Mouse (Mus musculus): ENCODE data around the gene Ctdspl. TPM values are rescaled to one million over a fixed set of nuclear protein-coding genes. Genes with fewer than 3 reads are reported as not detected.

Ctdspl gene
- total RNA-seq (2021): 10 to 100 TPM; 28.8 to 30.7 TPM
- long read RNA-seq, experiment 1, full-length matches to known transcripts: 24 of 40 reads
- long read RNA-seq, experiment 1, partial matches to known transcripts: 15 of 40 reads
- long read RNA-seq, experiment 1, other reads (novel, unspliced or antisense): 1 of 40 reads
- long read RNA-seq, experiment 2, full-length matches to known transcripts: 15 of 19 reads
- long read RNA-seq, experiment 2, partial matches to known transcripts: 1 of 19 reads
- long read RNA-seq, experiment 2, other reads (novel, unspliced or antisense): 3 of 19 reads

GRCm38 (mm10) chr9:118926111-118926650 lies at the start of gene Ctdspl:
Ctdspl (plus strand) TSS chr9:118926453.
- peak; percentile 75 for DNase-seq

GRCm38 (mm10) chr9:118876902-118877301 lies 49.4 kb upstream of the Ctdspl start:
- DNase-seq: peak; percentile 55

- DNase-seq: peak; percentile 59
Measured at GRCm38 (mm10) chr9:118877365-118878008, 48.8 kb upstream of the Ctdspl start.

DNA sequence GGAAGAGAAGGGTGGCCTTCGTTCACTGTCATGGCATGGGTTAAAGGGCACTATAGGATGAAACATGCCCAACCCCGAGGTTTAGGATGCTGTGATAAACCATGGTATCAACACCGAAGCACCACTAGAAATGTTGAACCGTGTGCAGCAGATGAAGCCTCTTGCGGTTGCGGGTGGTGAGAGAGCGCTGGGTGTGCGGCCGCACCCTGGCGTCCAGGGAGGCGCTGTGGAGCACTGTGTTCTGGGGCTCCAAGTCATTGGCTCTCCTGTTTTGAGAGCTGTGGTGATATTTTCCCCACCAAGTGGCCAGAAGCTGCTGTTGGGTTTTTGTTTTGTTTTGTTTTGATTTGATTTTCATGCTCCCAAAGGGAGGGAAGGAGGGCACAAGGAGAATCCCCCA lies 47.7 kb upstream of the Ctdspl start:
- no peak for DNase-seq

DNA sequence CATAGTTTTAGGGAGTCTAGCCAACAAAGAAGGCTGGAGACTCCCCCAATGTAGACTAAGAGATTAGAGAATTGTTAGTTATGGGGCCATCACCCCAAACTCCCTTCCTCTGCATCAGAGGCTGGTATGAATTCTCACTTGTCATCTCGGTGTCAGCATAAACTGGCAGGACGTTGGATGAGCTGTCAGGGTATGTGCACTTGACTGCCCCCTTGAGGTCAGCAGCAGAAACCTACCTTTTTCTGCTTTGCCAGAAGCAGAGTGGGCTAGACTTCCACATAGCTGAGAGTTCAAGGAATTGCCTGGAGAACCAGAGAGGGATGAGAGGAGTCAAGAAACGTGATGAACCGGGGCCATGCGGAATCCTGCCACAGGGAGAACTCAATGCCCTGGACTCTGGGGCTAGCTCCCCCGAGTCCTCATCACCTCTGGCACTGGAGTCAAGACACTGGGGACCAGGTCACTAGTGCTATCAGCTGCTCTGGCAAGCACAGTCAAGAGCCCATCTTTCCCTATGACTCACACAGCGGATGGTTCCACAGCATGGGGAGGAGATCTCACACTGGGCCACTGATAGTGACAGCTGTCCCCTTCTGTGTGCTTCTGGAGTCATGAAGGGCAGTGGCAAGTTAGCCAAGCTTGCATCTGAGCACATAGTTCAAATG lies 44.8 kb upstream of the Ctdspl start:
- DNase-seq: no peak

DNA sequence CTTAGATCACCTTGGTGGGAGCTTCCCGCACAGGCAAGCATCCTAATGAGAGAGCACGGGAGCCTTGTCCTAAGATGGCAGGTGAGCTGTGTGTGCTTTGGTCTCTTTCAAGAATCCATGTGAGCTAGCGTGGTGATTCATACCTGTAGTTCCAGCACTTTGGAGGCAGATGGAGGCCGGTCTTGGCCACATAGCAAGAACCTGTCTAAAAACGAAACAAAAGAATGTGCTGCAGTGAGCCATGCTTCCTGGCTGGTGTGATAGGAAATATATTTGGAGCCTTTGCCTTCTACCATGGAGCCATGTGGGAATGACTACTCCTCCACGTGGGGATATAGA lies 44.3 kb upstream of the Ctdspl start:
- DNase-seq: no peak

DNA sequence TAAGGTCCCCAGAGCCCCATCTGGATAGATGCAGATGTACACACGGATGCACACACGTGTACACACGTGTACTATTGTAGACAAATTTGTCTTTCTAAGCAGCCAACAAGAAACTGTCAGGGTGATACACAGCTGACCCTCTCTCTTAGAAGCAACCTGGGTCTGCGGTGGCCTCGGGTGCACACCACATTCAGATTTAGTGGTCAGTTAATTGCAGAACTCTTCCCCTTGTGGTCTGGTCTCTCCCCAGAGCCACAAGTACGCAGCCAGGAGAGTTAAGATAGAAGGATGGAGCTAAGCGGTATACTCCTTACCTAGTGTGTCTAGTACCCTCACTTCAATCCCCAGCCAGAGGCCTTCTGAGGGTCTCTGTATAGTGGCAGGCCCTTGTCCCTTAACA lies 43.1 kb upstream of the Ctdspl start:
- DNase-seq: no peak

DNA sequence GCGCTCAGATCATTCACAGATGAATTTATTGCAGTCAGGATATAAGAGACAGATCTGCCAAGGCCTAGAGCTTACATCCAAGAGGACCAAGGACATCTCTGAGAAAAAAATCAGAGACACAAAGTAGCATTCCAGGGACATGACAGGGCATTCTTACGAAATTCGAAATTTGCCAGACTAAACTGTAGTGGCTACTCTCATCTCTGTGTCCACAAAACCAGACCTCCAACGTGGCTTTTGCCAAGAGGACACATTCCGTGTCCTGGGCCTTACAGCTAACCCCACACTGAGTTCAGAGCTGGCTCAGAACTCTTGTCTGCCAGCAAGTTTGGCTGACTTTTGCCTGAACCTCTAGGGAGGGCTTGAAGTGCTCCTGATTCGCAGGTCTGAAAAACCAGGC lies 40.5 kb upstream of the Ctdspl start:
- peak; percentile 61 for DNase-seq

- peak; percentile 27 for DNase-seq
Measured at GRCm38 (mm10) chr9:118887201-118887600, 39.1 kb upstream of the Ctdspl start.

DNA sequence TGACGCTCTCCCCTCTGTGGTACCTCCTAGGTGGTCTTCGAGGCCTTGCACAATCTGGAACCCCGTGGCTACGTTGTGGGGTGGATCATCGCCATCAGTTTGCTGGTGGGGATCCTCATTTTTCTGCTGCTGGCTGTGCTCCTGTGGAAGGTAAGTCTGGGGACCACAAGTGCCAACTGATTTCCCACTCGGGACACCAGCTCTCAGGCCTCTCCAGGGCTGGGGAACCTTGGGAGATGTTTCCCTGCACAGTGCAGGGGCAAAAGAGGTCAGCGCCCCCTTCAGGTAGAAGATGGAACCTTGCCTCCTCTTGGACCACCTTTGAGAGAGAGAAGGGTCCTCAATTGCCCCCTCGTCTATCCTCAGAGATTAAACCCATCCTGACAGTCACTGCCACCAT lies 38.5 kb upstream of the Ctdspl start:
- no peak for DNase-seq

DNA sequence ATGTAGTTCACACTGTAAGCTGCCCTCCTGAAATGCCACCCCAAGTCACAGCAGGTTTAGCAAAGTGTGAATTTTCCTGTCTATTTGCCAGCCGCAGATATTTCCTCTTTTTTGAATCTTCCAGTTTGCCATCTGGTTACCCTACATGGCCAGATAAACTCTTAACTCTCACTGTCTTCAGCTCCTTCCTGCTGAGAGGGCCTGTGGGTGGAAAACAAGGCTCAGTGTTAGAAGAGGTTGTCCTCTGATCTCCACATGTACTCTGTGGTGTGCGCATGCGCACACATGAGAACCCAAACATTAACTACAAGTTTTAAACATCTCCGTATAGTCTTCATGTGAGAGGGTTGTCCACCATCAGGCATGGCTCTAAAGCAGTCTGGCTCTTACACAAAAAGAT lies 36.1 kb upstream of the Ctdspl start:
- DNase-seq: no peak

DNA sequence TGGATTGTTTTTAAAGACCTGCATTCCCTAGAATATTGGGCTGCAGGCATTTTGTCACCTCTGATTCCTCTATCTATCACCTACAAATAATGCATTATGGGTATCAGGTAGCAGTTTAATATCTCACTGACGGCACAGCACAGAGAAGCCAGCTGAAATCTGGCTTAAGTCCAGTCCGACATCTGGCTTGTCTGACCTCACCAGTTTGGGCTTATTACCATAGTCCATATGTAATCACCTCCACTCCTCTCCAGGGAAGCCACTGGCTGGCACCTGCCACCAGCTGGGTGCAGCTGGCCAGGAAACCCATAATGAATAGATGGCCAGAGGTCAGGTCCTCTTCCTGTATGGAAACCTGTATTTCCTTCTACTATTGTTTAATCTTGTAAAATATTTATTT lies 35.6 kb upstream of the Ctdspl start:
- peak; percentile 33 for DNase-seq

DNA sequence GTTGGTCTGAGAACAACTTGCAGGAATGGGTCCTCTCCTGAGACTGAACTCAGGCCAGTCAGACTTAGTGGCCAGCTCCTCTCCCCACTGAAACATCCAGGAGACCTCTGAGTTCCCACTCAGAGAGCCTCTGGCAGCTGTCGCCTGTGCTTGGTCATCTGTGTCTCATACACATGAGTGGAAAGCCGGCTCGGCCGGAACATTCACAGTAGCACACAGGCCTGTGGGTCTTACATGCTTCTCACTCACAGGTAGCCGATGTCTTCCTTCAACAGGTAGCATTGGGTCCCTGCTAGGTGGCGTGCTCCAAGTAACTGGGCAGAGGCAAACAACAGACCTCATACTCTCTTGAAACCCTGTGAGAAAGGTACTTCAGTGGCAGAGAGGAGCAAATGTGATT lies 35.2 kb upstream of the Ctdspl start:
- no peak for DNase-seq

DNA sequence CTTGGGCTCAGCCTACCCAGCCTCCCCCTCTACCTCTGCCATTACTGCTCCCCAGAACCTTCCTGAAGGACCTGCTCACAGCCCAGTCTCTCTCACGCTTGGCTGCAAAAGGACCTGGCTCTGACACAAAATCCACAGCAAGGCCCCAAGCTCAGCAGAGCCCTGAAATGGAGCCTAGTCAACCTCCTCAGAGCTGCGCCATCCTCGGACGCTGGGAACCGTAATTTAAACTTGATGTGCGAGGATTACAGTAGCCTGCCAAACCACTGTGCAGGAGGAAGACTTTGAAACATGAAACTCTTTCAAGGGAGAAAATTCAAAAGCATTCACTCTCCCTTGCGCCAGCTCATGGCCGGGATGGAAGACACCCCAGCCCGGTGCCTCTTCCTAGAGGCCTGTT lies 34.7 kb upstream of the Ctdspl start:
- DNase-seq: no peak

DNA sequence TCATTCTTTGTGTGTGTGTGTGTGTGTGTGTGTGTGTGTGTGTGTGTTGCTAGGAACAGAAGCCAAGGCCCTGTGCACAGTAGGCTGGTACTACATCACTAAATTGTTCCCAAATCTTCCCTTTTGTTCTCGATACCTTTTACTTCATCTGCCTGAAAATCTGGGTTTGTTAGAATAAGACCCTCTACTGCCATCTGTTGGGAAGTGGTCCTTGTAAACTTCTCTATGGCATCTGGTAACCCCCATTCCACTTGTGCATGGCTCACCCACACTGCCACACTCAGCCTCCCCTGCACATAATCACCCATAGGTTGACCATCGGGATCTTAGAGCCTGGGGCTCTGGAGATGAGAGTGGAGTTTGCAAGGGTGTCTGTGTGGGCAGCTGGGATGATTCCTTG lies 31.2 kb upstream of the Ctdspl start:
- no peak for DNase-seq

- no peak for DNase-seq
Measured at GRCm38 (mm10) chr9:118900677-118901076, 25.6 kb upstream of the Ctdspl start.

GRCm38 (mm10) chr9:118901917-118902316 lies 24.3 kb upstream of the Ctdspl start:
- DNase-seq: no peak

- DNase-seq: peak; percentile 87
Measured at GRCm38 (mm10) chr9:118907934-118908620, 18.2 kb upstream of the Ctdspl start.

DNA sequence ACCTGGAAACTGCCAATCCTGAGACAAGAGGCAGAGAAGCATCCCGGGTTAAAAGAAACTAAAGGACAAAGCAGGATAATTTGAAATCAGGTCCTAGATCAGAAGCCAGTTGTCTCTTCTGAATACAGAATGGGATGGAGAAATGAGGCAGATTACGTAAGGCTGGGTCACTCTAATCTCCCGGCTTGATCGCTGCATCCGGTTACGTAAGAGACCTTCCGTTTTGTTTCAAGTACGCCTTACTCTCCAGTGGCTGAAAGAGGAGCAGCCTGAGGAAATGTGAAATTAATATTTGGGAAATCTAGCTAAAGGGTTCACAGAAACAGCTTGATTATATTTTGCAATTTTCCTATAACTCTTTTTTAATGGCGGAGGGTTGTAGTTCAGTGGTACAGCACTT lies 13.2 kb upstream of the Ctdspl start:
- no peak for DNase-seq

DNA sequence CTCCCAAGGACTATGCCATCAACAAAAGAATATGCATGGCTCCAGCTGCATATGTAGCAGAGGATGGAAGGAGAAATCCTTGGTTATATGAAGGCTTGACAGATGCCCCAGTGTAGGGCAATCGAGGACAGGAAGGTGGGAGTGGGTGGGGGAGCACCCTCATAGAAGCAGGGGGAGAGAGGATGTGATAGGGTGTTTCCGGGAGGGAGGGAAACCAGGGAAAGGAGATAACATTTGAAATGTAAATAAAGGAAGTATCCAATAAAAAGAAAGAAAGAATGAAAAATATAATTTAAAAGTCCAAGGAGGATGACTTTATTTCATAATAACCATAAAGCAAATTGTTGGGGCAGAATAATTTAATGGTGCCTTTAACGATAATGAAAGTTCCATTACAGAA lies 12.6 kb upstream of the Ctdspl start:
- no peak for DNase-seq

DNA sequence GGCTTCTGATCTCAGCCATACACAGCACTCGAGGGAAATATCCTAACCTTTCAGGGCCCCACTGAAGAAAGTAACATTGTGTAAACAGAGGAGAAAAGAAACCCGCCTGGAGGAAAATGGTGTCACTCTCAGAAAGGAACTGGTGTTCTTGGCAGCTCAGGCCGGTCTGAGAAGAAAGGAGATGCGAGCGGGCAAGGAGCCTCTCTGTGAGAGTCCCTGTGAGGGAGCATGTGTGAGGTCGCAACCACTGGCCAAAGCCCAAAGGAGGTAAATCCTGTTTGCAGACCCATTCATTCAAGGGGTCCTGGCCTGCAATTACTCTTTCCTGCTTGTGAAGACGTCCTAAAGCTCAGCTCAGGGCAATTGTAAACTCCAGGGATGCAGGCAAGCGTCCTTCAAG lies 11.7 kb upstream of the Ctdspl start:
- no peak for DNase-seq

GRCm38 (mm10) chr9:118915290-118915689 lies 11.0 kb upstream of the Ctdspl start:
- peak; percentile 44 for DNase-seq

DNA sequence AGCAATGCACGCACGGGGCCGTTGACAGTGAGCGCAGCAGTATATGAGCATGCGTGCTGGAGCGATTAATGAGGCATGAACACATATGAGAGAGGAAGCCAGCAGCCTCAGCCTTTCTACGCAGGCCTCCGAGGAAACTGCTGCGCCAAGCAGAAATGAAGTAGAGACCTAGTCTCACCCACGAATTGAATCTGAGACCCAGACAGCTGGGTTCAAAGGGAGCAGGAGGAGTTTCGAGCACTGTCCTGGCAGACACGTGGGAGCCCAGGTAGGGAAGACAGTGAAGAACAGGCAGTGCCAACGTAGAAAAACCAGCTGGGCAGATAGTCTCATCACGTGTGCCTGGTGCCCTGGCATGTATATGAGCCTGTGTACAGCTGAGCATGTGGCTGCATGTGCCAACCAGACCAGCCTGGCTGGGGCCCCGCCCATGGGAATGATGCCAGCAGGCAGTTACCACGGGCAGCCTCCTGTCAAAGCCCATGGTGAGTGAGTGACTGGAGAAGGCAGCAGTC lies 6.5 kb upstream of the Ctdspl start:
- peak; percentile 58 for DNase-seq

Data from adrenal gland, postnatal 10 days (tissue).